Comparison of ENCODE assay signal across 8 mouse cellular contexts in the genomic region with DNA sequence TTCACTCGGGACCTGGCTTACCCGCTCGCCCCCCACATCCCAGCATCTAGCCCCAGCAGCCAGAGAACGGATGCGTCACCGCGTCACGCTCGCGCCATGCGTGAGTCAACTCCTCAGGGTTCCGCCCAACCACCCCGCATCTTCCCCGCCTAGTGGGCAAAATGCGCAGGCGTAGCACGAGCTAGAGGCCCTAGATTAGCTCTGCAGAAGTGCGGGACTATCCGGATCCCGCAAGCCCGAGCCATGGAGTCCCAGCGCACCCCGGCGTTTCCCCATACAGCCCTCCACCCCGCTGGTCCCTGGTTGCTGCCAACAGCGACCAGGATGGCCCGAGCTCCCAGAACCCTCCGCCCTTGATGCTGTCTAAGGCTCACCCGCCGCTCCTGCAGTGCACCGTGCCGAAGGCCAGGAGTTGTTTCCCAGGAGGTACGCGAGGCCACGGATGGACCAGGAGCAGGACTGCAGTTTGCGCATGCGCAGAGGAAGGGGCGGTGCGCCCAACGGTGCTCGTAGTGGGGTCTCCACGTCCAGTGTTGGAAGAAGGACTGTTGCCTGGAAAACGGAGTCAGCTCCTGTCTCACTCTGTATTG. TPM values are rescaled to one million over a fixed set of nuclear protein-coding genes. Genes with fewer than 3 reads are reported as not detected.
DNase-seq lines count a peak whose midpoint lies in the region; ATAC-seq lines count a peak whose summit lies in the region.

A gene (minus strand): TSS at position 487 of the 590 bp plus-strand sequence.

- H3K4me1 ChIP-seq in hindbrain, embryonic 13.5 days (replicated peaks): peaks cover 24% of the 10 kb centered on the region

- H3K4me3 ChIP-seq in hindbrain, embryonic 13.5 days: peak within 1 kb of the TSS; percentile 69

- H3K27ac ChIP-seq in hindbrain, embryonic 13.5 days: peak within 1 kb of the TSS; percentile 99

- ATAC-seq in hindbrain, embryonic 13.5 days (ENCODE audit: low FRiP score): peak; percentile 99

- peak within 1 kb of the TSS; percentile 80 for H3K4me2 ChIP-seq in hindbrain, embryonic 13.5 days

- peak within 1 kb of the TSS; percentile 89 for H3K9ac ChIP-seq in hindbrain, embryonic 13.5 days

- WGBS in hindbrain, embryonic 13.5 days: under 1% methylated on average over 43 of the region's 43 CpGs

- no peaks in the 10 kb centered on the region for H3K27me3 ChIP-seq in hindbrain, embryonic 13.5 days

- H3K9me3 ChIP-seq in hindbrain, embryonic 13.5 days: no peaks in the 10 kb centered on the region

- DNase-seq in R1 (ENCODE audit: low read depth, low spot score): peak; percentile 78
- DNase-seq in cerebellum, postnatal 14 days: peak; percentile 94 to 95
- DNase-seq in frontal cortex, postnatal 14 days (ENCODE audit: low spot score in 2 of 2): peak; percentile 91 to 93
- DNase-seq in layer of hippocampus, postnatal 25 days (ENCODE audit: extremely low spot score in 1 of 2, low spot score in 1 of 2): peak; percentile 87 to 90
- peak; percentile 87 for DNase-seq in lung, postnatal 14 days
- DNase-seq in ovary, postnatal 36 days (ENCODE audit: low spot score): peak; percentile 89
- DNase-seq in thymus, postnatal 14 days: peak; percentile 83

- peaks cover 12% of the 10 kb centered on the region for H3K36me3 ChIP-seq in hindbrain, embryonic 13.5 days

RNA-seq across cellular contexts. Expression of the gene that starts here (rescaled TPM):
- 16.7 and 18.4 TPM in 2 replicates for polyA plus RNA-seq in hindbrain, embryonic 13.5 days (2015; fragmentation: Nextera tagmentation; extraction: Ambion mirVana)
- total RNA-seq in layer of hippocampus, postnatal 25 days (2021): 10 to 100 TPM; 14.4 to 14.9 TPM

Comparison
In these comparisons a context has a peak if more than half of its experiments do, and no peak if none do; other contexts are left out.
1. Peak in every context shown above with its lines: DNase-seq, ATAC-seq, H3K4me3 ChIP-seq and H3K27ac ChIP-seq.